Mouse (Mus musculus) macrophage (primary cell): Measurements from ENCODE around the gene Olfr721-ps1. TPM values are rescaled to one million over a fixed set of nuclear protein-coding genes. Genes with fewer than 3 reads are reported as not detected.

Experiments
- H3K27ac ChIP-seq: fragments of 350-480 bp; formaldehyde crosslinking; 2 replicates; pipeline ENCODE4 v1.9.0; 2021
- H3K36me3 ChIP-seq: fragments of 350-480 bp; formaldehyde crosslinking; 2 replicates; pipeline ENCODE4 v1.9.0; 2021; ENCODE audit errors: inconsistent target
- H3K4me3 ChIP-seq: fragments of 350-480 bp; formaldehyde crosslinking; 2 replicates; pipeline ENCODE4 v1.9.0; 2021; ENCODE audit errors: inconsistent target
- H3K79me2 ChIP-seq: fragments of 350-480 bp; formaldehyde crosslinking; 2 replicates; pipeline ENCODE4 v1.9.0; 2021; ENCODE audit errors: inconsistent target
- WGBS: methylation state at CpG from one replicate; pipeline ENCODE4 v1.1.7; 2026; ENCODE audit warnings: inconsistent platforms; ENCODE audit not compliant: missing documents; 5-methylcytosine and 5-hydroxymethylcytosine counted together
- polyA plus RNA-seq: library from polyadenylated mRNA; stranded (reverse); fragments of 250-400 nt; gene quantifications from 3 replicates; pipeline ENCODE4 v1.2.4, GENCODE M21; 2018; ENCODE audit warnings: inconsistent platforms
- total RNA-seq, 78 experiments: library from RNA; depleted of rRNA; stranded (reverse); fragments of 250-400 nt; gene quantifications; 1 replicate in 9 of 78; 2 replicates in 24 of 78; 3 replicates in 43 of 78; 4 replicates in 2 of 78; pipeline ENCODE4 v1.2.4; 2018; ENCODE audit warnings: inconsistent platforms in 56 of 78

Olfr721-ps1 gene
- total RNA-seq (2018; cell fraction: chromatin; rRNA removed), result not detected
- total RNA-seq (2018; cell fraction: cytosol; rRNA removed), result not detected
- total RNA-seq (2018; cell fraction: nucleus; rRNA removed), result not detected
- polyA plus RNA-seq, result not detected in 3 replicates

- Histone ChIP-seq H3K27ac (no peak within 1 kb of the TSS), H3K79me2 (no peaks in the 10 kb centered on the region), H3K4me3 (no peak within 1 kb of the TSS), H3K36me3 (no peaks in the 10 kb centered on the region)
- 83% methylated on average over 2 of the region's 2 CpGs for WGBS
These were observed at the start of gene Olfr721-ps1 for GRCm38 (mm10) chr14:14400998-14401397. Gene Olfr721-ps1, plus strand, starts transcription at chr14:14401298.

GRCm38 (mm10) chr14:14351721-14352590 lies 49.1 kb upstream of the Olfr721-ps1 start:
- Histone ChIP-seq H3K27ac (no peak overlapping the region), H3K79me2 (no peaks in the 10 kb centered on the region), H3K4me3 (no peak overlapping the region), H3K36me3 (peaks cover 11% of the 10 kb centered on the region; the same call in 1 of the 2 replicates)
- WGBS, result 98% methylated on average over 9 of the region's 9 CpGs

- H3K36me3 ChIP-seq, result peaks cover 11% of the 10 kb centered on the region; the same call in 1 of the 2 replicates
- H3K4me3 ChIP-seq, result no peak overlapping the region
- 94% methylated on average over 6 of the region's 6 CpGs for WGBS
- no peak overlapping the region for H3K27ac ChIP-seq
- H3K79me2 ChIP-seq, result no peaks in the 10 kb centered on the region
These were observed 48.5 kb upstream of the Olfr721-ps1 start for GRCm38 (mm10) chr14:14352606-14353005.

GRCm38 (mm10) chr14:14353081-14353732 lies 47.9 kb upstream of the Olfr721-ps1 start:
- peaks cover 11% of the 10 kb centered on the region; the same call in 1 of the 2 replicates for H3K36me3 ChIP-seq
- H3K4me3 ChIP-seq, result no peak overlapping the region
- H3K79me2 ChIP-seq, result no peaks in the 10 kb centered on the region
- H3K27ac ChIP-seq, result no peak overlapping the region
- WGBS, result 95% methylated on average over 6 of the region's 7 CpGs

- no peaks in the 10 kb centered on the region for H3K79me2 ChIP-seq
- peaks cover 11% of the 10 kb centered on the region; the same call in 1 of the 2 replicates for H3K36me3 ChIP-seq
- H3K27ac ChIP-seq, result no peak overlapping the region
- WGBS, result 97% methylated on average over 8 of the region's 8 CpGs
- no peak overlapping the region for H3K4me3 ChIP-seq
These were observed 47.2 kb upstream of the Olfr721-ps1 start for GRCm38 (mm10) chr14:14353740-14354510.

GRCm38 (mm10) chr14:14354511-14355359 lies 46.4 kb upstream of the Olfr721-ps1 start:
- no peaks in the 10 kb centered on the region for H3K79me2 ChIP-seq
- peaks cover 11% of the 10 kb centered on the region; the same call in 1 of the 2 replicates for H3K36me3 ChIP-seq
- H3K4me3 ChIP-seq, result no peak overlapping the region
- H3K27ac ChIP-seq, result no peak overlapping the region
- 95% methylated on average over 13 of the region's 13 CpGs for WGBS

- WGBS, result 90% methylated on average over 8 of the region's 8 CpGs
- H3K36me3 ChIP-seq, result peaks cover 6% of the 10 kb centered on the region; the same call in 1 of the 2 replicates
- H3K79me2 ChIP-seq, result no peaks in the 10 kb centered on the region
- H3K27ac ChIP-seq, result no peak overlapping the region
- no peak overlapping the region for H3K4me3 ChIP-seq
These were observed 45.8 kb upstream of the Olfr721-ps1 start for GRCm38 (mm10) chr14:14355360-14355646.

GRCm38 (mm10) chr14:14395535-14395934 lies 5.6 kb upstream of the Olfr721-ps1 start:
- Histone ChIP-seq H3K79me2 (no peaks in the 10 kb centered on the region), H3K4me3 (no peak overlapping the region), H3K36me3 (no peaks in the 10 kb centered on the region), H3K27ac (no peak overlapping the region)
- WGBS, result 100% methylated on average over 1 of the region's 1 CpGs

- Histone ChIP-seq H3K36me3 (no peaks in the 10 kb centered on the region), H3K27ac (no peak overlapping the region), H3K4me3 (no peak overlapping the region), H3K79me2 (no peaks in the 10 kb centered on the region)
- 89% methylated on average over 3 of the region's 3 CpGs for WGBS
These were observed 35.1 kb downstream of the Olfr721-ps1 start for GRCm38 (mm10) chr14:14436078-14436658.

Other genes starting within 250 kb of the Olfr721-ps1 start
- not detected in 3 replicates for gene Olfr720, start 214.5 kb upstream of the Olfr721-ps1 start, polyA plus RNA-seq
- not detected in 3 replicates for gene Olfr31, start 78.5 kb upstream of the Olfr721-ps1 start, polyA plus RNA-seq
- 17.6 to 43.2 TPM (median 41.3 TPM) in 3 replicates for gene Il3ra, start 55.0 kb upstream of the Olfr721-ps1 start, polyA plus RNA-seq